Mouse (Mus musculus) stomach, postnatal 0 days (tissue): ENCODE results near the gene Tmem59l.

Experiments
- CTCF ChIP-seq: IDR thresholded peaks from 2 replicates; pipeline ENCODE4 v1.5.1; 2016; ENCODE audit warnings: antibody characterized with exemption, low read depth, mild to moderate bottlenecking, moderate library complexity
- EP300 ChIP-seq: optimal IDR thresholded peaks from 2 replicates; pipeline ENCODE3; 2016; ENCODE audit warnings: antibody characterized with exemption

- TF ChIP-seq CTCF (no peak), EP300 (no peak)
Measured at GRCm38 (mm10) chr8:70466771-70467170, 20.4 kb downstream of the Tmem59l start.
